Mouse (Mus musculus) cortical plate, adult 2 months (tissue): ENCODE measurements at regions not wholly inside any gene's neighbourhood (a gene's known extent, or its start where the extent isn't known, plus 50 kb on each side); places are given as distances from the start of the nearest gene placed in this dataset.

Experiments
- H3K27ac ChIP-seq: fragments of 200-500 bp; 2 replicates; pipeline ENCODE4 v1.5.1; 2012; ENCODE audit warnings: low read length, control low read depth, inconsistent platforms; ENCODE audit not compliant: insufficient read depth
- H3K4me1 ChIP-seq: fragments of 200-500 bp; 2 replicates; pipeline ENCODE4 v1.6.1; 2011; ENCODE audit warnings: low read length; ENCODE audit not compliant: control insufficient read depth, insufficient read depth
- H3K4me3 ChIP-seq: fragments of 200-500 bp; 2 replicates; pipeline ENCODE4 v1.5.1; 2011; ENCODE audit warnings: mild to moderate bottlenecking, low read length, control low read depth; ENCODE audit not compliant: insufficient read depth
- CTCF ChIP-seq: fragments of 200-500 bp; IDR thresholded peaks from 2 replicates; pipeline ENCODE4 v1.5.1; 2011; ENCODE audit warnings: mild to moderate bottlenecking, control low read depth, low read length; ENCODE audit not compliant: insufficient read depth; ENCODE audit errors: extremely low read depth
- POLR2A ChIP-seq: fragments of 200-500 bp; IDR thresholded peaks from 2 replicates; pipeline ENCODE4 v1.6.1; 2011; ENCODE audit warnings: mild to moderate bottlenecking, low read length, control low read depth; ENCODE audit not compliant: insufficient read depth; ENCODE audit errors: extremely low read depth

GRCm38 (mm10) chr9:115612908-115613307, 296.3 kb upstream of the Gadl1 start:
- Histone ChIP-seq H3K4me3 (no peak overlapping the region), H3K27ac (no peak overlapping the region), H3K4me1 (no peaks in the 10 kb centered on the region)
- no peak for TF ChIP-seq POLR2A
- TF ChIP-seq CTCF: no peak

DNA sequence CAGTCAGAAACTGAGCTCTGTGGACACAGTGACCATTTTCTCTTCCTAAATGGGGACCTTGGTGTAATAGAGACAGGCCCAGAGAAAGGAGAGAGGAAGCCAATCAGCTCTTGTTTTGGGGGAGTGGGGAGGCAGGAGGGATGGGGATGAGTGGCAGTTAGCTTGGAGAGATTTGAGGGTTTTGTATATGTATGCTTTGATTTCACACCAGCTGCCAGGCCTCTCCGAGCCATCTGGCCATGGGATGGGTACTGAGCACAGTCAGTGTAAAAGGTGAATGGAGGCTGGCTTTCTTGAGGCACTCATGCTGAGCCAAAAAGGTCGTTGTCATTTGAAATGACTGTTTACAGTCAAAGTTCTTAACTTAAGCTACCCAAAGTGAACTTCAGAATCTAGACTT, 295.2 kb upstream of the Gadl1 start:
- TF ChIP-seq CTCF (no peak), POLR2A (no peak)
- Histone ChIP-seq H3K27ac (no peak overlapping the region), H3K4me1 (no peaks in the 10 kb centered on the region), H3K4me3 (no peak overlapping the region)

- H3K4me3 ChIP-seq: no peak overlapping the region
- TF ChIP-seq POLR2A: no peak
- no peak for TF ChIP-seq CTCF
- no peaks in the 10 kb centered on the region for H3K4me1 ChIP-seq
- H3K27ac ChIP-seq: no peak overlapping the region
Observed at GRCm38 (mm10) chr9:115617909-115618308, 291.3 kb upstream of the Gadl1 start.

DNA sequence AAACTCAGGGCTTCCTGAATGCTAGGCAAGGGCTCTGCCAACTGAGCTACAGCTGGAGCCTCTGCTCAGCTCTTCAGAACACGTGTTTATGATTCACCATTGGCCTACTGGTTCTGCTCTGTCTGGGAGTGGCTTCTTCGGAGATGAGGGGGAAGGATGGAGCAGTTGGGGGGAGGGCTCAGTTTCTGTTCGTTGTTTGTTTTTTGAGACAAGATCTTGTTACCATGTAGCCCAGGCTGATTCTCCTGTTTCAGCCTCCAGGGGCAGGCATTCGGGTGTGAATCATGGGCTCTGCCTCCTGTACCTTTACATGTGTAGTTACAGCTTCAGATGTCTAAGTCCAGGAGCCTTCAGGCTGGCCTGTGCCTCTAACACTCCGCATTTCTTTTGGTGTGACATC, 285.3 kb upstream of the Gadl1 start:
- Histone ChIP-seq H3K4me1 (no peaks in the 10 kb centered on the region), H3K27ac (no peak overlapping the region), H3K4me3 (no peak overlapping the region)
- TF ChIP-seq CTCF (no peak), POLR2A (no peak)

- no peak overlapping the region for H3K4me3 ChIP-seq
- H3K4me1 ChIP-seq: no peaks in the 10 kb centered on the region
- TF ChIP-seq POLR2A (no peak), CTCF (no peak)
- no peak overlapping the region for H3K27ac ChIP-seq
Observed at GRCm38 (mm10) chr9:115624721-115625496, 284.3 kb upstream of the Gadl1 start.

GRCm38 (mm10) chr9:115627551-115627950, 281.7 kb upstream of the Gadl1 start:
- Histone ChIP-seq H3K27ac (no peak overlapping the region), H3K4me1 (no peaks in the 10 kb centered on the region), H3K4me3 (no peak overlapping the region)
- TF ChIP-seq CTCF: no peak
- TF ChIP-seq POLR2A: no peak

GRCm38 (mm10) chr9:115637114-115637513, 272.1 kb upstream of the Gadl1 start:
- Histone ChIP-seq H3K27ac (no peak overlapping the region), H3K4me3 (no peak overlapping the region)
- TF ChIP-seq POLR2A (no peak), CTCF (no peak)

GRCm38 (mm10) chr9:115640781-115641180, 268.5 kb upstream of the Gadl1 start:
- TF ChIP-seq POLR2A (no peak), CTCF (no peak)
- Histone ChIP-seq H3K4me3 (no peak overlapping the region), H3K27ac (no peak overlapping the region), H3K4me1 (no peaks in the 10 kb centered on the region)

More at GRCm38 (mm10) chr9:115637114-115637513, 272.1 kb upstream of the Gadl1 start:
- H3K4me1 ChIP-seq: no peaks in the 10 kb centered on the region

DNA sequence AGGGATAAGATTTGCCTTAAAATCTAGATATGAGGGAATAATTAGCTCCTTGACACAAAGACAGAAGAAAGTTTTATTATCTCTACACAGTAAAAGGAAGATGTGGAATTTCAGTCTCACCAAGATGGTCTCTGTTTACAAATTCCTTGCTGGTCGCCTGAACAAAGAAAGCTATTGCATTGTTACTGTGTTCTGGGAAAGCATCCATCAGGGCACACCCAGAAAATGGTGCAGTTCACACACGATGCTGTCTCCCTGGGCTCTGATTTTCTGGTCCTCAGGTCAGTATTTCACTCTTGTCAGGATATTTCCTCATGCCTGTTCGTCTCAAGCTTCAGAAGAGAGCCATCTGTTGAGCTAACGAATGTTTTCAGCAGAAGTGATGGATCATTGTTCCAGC, 267.2 kb upstream of the Gadl1 start:
- TF ChIP-seq POLR2A (no peak), CTCF (no peak)
- Histone ChIP-seq H3K4me1 (no peaks in the 10 kb centered on the region), H3K27ac (no peak overlapping the region), H3K4me3 (no peak overlapping the region)

DNA sequence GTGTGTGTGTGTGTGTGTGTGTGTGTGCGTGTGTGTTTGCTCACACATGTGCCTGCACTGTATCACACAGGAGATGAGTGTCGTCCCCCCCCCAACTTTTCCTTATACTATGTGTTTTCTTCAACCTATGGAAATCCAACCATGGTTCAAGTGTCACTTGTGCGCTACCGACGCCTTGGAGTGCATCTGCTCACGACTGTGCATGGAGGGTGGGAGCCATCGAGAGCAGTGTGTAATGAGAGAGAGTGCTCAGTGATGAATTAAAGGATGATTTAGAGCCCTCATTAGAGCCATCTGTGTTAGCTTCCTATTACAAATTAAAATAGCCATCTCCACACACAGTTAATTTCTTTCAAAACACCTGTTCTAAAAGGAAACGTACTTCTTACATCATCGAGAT, 264.3 kb upstream of the Gadl1 start:
- Histone ChIP-seq H3K27ac (no peak overlapping the region), H3K4me3 (no peak overlapping the region), H3K4me1 (no peaks in the 10 kb centered on the region)
- TF ChIP-seq POLR2A (no peak), CTCF (no peak)

DNA sequence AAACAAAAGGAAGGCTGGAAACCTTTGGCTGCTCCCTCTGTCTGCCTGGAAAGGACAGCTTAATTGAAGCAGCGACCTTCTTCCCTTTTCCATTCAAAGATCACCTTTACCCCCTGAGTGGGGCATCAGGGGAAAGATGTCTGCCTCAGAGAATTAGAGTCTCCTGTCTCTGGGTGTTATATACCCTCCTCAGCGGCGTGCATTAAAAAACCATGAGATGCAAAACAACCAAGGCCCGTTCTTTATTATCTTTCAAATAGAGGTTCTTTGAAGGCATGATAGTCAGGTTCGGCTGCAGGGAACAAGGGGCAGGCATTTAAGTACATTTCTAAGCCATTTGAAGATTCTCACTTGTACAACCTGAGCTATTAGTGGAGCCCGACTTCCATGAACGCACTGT, 263.0 kb upstream of the Gadl1 start:
- Histone ChIP-seq H3K27ac (no peak overlapping the region), H3K4me1 (no peaks in the 10 kb centered on the region), H3K4me3 (no peak overlapping the region)
- TF ChIP-seq POLR2A (no peak), CTCF (no peak)
